Mouse (Mus musculus): ENCODE results near the gene Jak3.

GRCm38 (mm10) chr8:71684701-71685100, 8.6 kb downstream of the Jak3 start:
- no peak for TF ChIP-seq CTCF (IDR thresholded peaks at IDR 0.05; ENCODE audit: low read depth)
- no peak for TF ChIP-seq EP300 (IDR thresholded peaks at IDR 0.05; ENCODE audit: low read depth)
